29 mouse cellular contexts compared by ENCODE assay signal in the genomic region with DNA sequence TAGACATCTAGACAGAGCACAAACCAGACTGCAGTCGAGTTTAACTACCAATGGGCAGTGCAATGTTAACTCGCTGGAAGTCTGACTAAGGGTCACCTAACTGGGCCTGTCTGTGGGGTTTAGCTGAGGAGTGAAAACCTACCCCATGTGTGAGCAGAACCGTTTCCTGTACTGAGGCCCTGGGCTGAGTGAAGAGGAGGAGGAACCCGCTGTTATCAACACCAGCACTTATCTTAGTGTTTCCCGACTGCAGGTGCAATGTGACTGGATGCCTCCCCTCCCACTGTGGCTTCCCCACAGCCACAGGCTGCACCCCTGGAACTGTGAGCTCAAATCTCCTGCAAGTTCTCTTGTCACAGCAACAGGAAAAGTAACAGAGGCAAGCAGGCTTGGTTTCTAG. TPM values are rescaled to one million over a fixed set of nuclear protein-coding genes. Genes with fewer than 3 reads are reported as not detected.
A peak's percentile ranks its signal among the peaks of the same experiment; 100 is the strongest.
DNase-seq lines count a peak whose midpoint lies in the region; ATAC-seq lines count a peak whose summit lies in the region.
"Had no signal": no experiment of that assay in that cellular context is flagged by ENCODE, and none has a peak within 500 bp of the region (broad histone marks: within the 10 kb centered on the region; RNA-seq: fewer than 3 reads in every experiment).

No protein-coding gene starts in this region.

- peaks cover 30% of the 10 kb centered on the region for H3K4me1 ChIP-seq in liver, embryonic 12.5 days
- H3K4me1 ChIP-seq: heart, embryonic 15.5 days; limb, embryonic 15.5 days had no signal

- no peaks in the 10 kb centered on the region for H3K27me3 ChIP-seq in liver, embryonic 12.5 days (replicated peaks)
- H3K27me3 ChIP-seq: forebrain, embryonic 13.5 days; heart, embryonic 15.5 days; limb, embryonic 15.5 days; Patski had no signal

- ATAC-seq in liver, embryonic 12.5 days = peak; percentile 90
- peak; percentile 86 for ATAC-seq in megakaryocyte-erythroid progenitor cell, adult 5-6 weeks (replicated peaks; ENCODE audit: low FRiP score, low TSS enrichment, poor library complexity, severe bottlenecking)
- ATAC-seq: forebrain, embryonic 13.5 days; lung, postnatal 0 days; Patski had no signal

- 0 out of 2 replicates have a peak overlapping the region, but pooled peaks have one; percentile 2 for H3K9ac ChIP-seq in liver, embryonic 12.5 days
- H3K9ac ChIP-seq: forebrain, embryonic 13.5 days; heart, embryonic 15.5 days; limb, embryonic 15.5 days had no signal

- peak overlapping the region; percentile 29; the same call in 1 of the 2 replicates for H3K4me2 ChIP-seq in liver, embryonic 12.5 days
- H3K4me2 ChIP-seq: forebrain, embryonic 13.5 days; heart, embryonic 15.5 days; limb, embryonic 15.5 days had no signal

- no peaks in the 10 kb centered on the region for H3K9me3 ChIP-seq in liver, embryonic 12.5 days (replicated peaks)
- H3K9me3 ChIP-seq: forebrain, embryonic 13.5 days; heart, embryonic 15.5 days; limb, embryonic 15.5 days had no signal

- no peak overlapping the region for H3K4me3 ChIP-seq in liver, embryonic 12.5 days
- H3K4me3 ChIP-seq: forebrain, embryonic 13.5 days; heart, embryonic 15.5 days; limb, embryonic 15.5 days; myocyte had no signal

- H3K36me3 ChIP-seq in liver, embryonic 12.5 days = peaks cover 22% of the 10 kb centered on the region

- DNase-seq in MEL-GATA-1-ER (ENCODE audit: extremely low read depth, low read depth) = peak; percentile 59
- DNase-seq in thymus, postnatal 36 days = peak; percentile 39 to 69
- no peak for DNase-seq in gastrocnemius, adult 8-10 months (ENCODE audit: low spot score in 2 of 2)
- no peak for DNase-seq in retina, postnatal 1 day
- no peak for DNase-seq in adrenal gland, adult (ENCODE audit: inconsistent age in 2 of 2, low spot score in 1 of 2)
- DNase-seq: adrenal gland, postnatal 14 days; cerebellum, adult 11-12 months; cerebellum, postnatal 25 days; gastrocnemius, postnatal 36 days; kidney, adult 8-10 months; kidney, postnatal 14 days; midbrain, embryonic 14.5 days had no signal

- 15% methylated on average over 5 of the region's 5 CpGs for WGBS in liver, embryonic 12.5 days (ENCODE audit: insufficient replicate concordance)

- H3K27ac ChIP-seq in liver, embryonic 12.5 days = 0 out of 2 replicates have a peak overlapping the region, but pooled peaks have one; percentile 2
- H3K27ac ChIP-seq: forebrain, embryonic 13.5 days; heart, embryonic 15.5 days; limb, embryonic 15.5 days had no signal

RNA-seq across cellular contexts. Expression of gene Fam102b, which starts 43.4 kb away (rescaled TPM):
- polyA plus RNA-seq in liver, embryonic 12.5 days (2016; fragmentation: Nextera tagmentation; extraction: Ambion mirVana) = 4.5 TPM in 2 replicates
- 5.3 and 5.6 TPM in 2 replicates for total RNA-seq in megakaryocyte-erythroid progenitor cell, adult 5-6 weeks (2014; fragmentation: Nextera tagmentation)
- 7.1 and 8.8 TPM in 2 replicates for total RNA-seq in megakaryocyte-erythroid progenitor cell, adult 5-6 weeks (2017)
- total RNA-seq in gastrocnemius, adult 8-10 months (2022) = 1 to 10 TPM; 4.2 to 7.9 (median 5.2) TPM

RNA-seq across cellular contexts. Expression of gene Gm9857, which starts 43.7 kb away (rescaled TPM):
- not detected in 2 replicates for polyA plus RNA-seq in liver, embryonic 12.5 days (2016; fragmentation: Nextera tagmentation; extraction: Ambion mirVana)
- total RNA-seq in megakaryocyte-erythroid progenitor cell, adult 5-6 weeks (2014; fragmentation: Nextera tagmentation) = not detected in 2 replicates
- not detected in 2 replicates for total RNA-seq in megakaryocyte-erythroid progenitor cell, adult 5-6 weeks (2017)
- not detected for total RNA-seq in gastrocnemius, adult 8-10 months (2022)
- total RNA-seq: adrenal gland, postnatal 14 days; gastrocnemius, postnatal 36 days; heart, adult 8-10 months; layer of hippocampus, adult 8-10 months; left cerebral cortex, postnatal 25 days had no signal
- polyA plus RNA-seq: C2C12; embryonic facial prominence, embryonic 11.5 days; forebrain, embryonic 13.5 days; heart, embryonic 15.5 days; intestine, embryonic 14.5 days; limb, embryonic 15.5 days; lung, postnatal 0 days; midbrain, embryonic 14.5 days; myocyte; neural tube, embryonic 14.5 days; Patski; stomach, embryonic 16.5 days; urinary bladder, adult 2 months had no signal

RNA-seq across cellular contexts. Expression of gene Henmt1, which starts 44.3 kb away (rescaled TPM):
- polyA plus RNA-seq in liver, embryonic 12.5 days (2016; fragmentation: Nextera tagmentation; extraction: Ambion mirVana) = 0.11 and 0.14 TPM in 2 replicates
- total RNA-seq in megakaryocyte-erythroid progenitor cell, adult 5-6 weeks (2014; fragmentation: Nextera tagmentation) = not detected in 2 replicates
- total RNA-seq in megakaryocyte-erythroid progenitor cell, adult 5-6 weeks (2017) = not detected in 2 replicates
- not detected for total RNA-seq in gastrocnemius, adult 8-10 months (2022)
- total RNA-seq: adrenal gland, postnatal 14 days; gastrocnemius, postnatal 36 days; heart, adult 8-10 months had no signal
- polyA plus RNA-seq: heart, embryonic 15.5 days; myocyte had no signal

Comparison
In these comparisons a context has a peak if more than half of its experiments do, and no peak if none do; other contexts are left out.
1. DNase-seq: peak in MEL-GATA-1-ER (single experiment) and thymus, postnatal 36 days (2 of 2); none in gastrocnemius, adult 8-10 months (0 of 2), retina, postnatal 1 day (single experiment) and adrenal gland, adult (0 of 2).